Mouse (Mus musculus): ENCODE measurements around the gene Plcg1. TPM values are rescaled to one million over a fixed set of nuclear protein-coding genes. Genes with fewer than 3 reads are reported as not detected.

Gene Plcg1
- total RNA-seq, 2 experiments from 2014 or later = 90.6 to 99.5 TPM

GRCm38 (mm10) chr2:160768997-160769396 lies 37.9 kb downstream of the Plcg1 start:
- DNase-seq (ENCODE audit: low spot score in 2 of 2) = no peak

- DNase-seq (ENCODE audit: low spot score in 2 of 2) = no peak
Observed at GRCm38 (mm10) chr2:160770409-160770808, 39.3 kb downstream of the Plcg1 start.

- peak in 1 of 2 experiments; percentile 55 for DNase-seq (ENCODE audit: low spot score in 2 of 2)
Observed at GRCm38 (mm10) chr2:160770871-160771270, 39.8 kb downstream of the Plcg1 start.

- no peak for DNase-seq (ENCODE audit: low spot score in 2 of 2)
Observed at GRCm38 (mm10) chr2:160771325-160772276, 40.5 kb downstream of the Plcg1 start.

- no peak for DNase-seq (ENCODE audit: low spot score in 2 of 2)
Observed at GRCm38 (mm10) chr2:160778034-160778433, 46.9 kb downstream of the Plcg1 start.

GRCm38 (mm10) chr2:160780154-160780833 lies 49.2 kb downstream of the Plcg1 start:
- no peak for DNase-seq (ENCODE audit: low spot score in 2 of 2)

- DNase-seq (ENCODE audit: low spot score in 2 of 2) = no peak
Observed at GRCm38 (mm10) chr2:160780834-160781219, 49.7 kb downstream of the Plcg1 start.

GRCm38 (mm10) chr2:160786333-160786732 lies 55.2 kb downstream of the Plcg1 start:
- DNase-seq (ENCODE audit: low spot score in 2 of 2) = peak in 1 of 2 experiments; percentile 50

GRCm38 (mm10) chr2:160789046-160789445 lies 57.9 kb downstream of the Plcg1 start:
- no peak for DNase-seq (ENCODE audit: low spot score in 2 of 2)

- no peak for DNase-seq (ENCODE audit: low spot score in 2 of 2)
Observed at GRCm38 (mm10) chr2:160789741-160790140, 58.6 kb downstream of the Plcg1 start.

- no peak for DNase-seq (ENCODE audit: low spot score in 2 of 2)
Observed at GRCm38 (mm10) chr2:160793117-160793516, 62.0 kb downstream of the Plcg1 start.

GRCm38 (mm10) chr2:160796973-160797372 lies 65.9 kb downstream of the Plcg1 start:
- DNase-seq (ENCODE audit: low spot score in 2 of 2) = peak in 1 of 2 experiments; percentile 52

- DNase-seq (ENCODE audit: low spot score in 2 of 2) = no peak
Observed at GRCm38 (mm10) chr2:160798206-160798605, 67.1 kb downstream of the Plcg1 start.

GRCm38 (mm10) chr2:160800967-160801366 lies 69.9 kb downstream of the Plcg1 start:
- DNase-seq (ENCODE audit: low spot score in 2 of 2) = no peak

GRCm38 (mm10) chr2:160802326-160802725 lies 71.2 kb downstream of the Plcg1 start:
- DNase-seq (ENCODE audit: low spot score in 2 of 2) = no peak

- peak in 1 of 2 experiments; percentile 30 for DNase-seq (ENCODE audit: low spot score in 2 of 2)
Observed at GRCm38 (mm10) chr2:160804794-160805527, 73.9 kb downstream of the Plcg1 start.

- peak in 1 of 2 experiments; percentile 52 for DNase-seq (ENCODE audit: low spot score in 2 of 2)
Observed at GRCm38 (mm10) chr2:160806091-160806521, 75.0 kb downstream of the Plcg1 start.

- no peak for DNase-seq (ENCODE audit: low spot score in 2 of 2)
Observed at GRCm38 (mm10) chr2:160810376-160810775, 79.3 kb downstream of the Plcg1 start.

- no peak for DNase-seq (ENCODE audit: low spot score in 2 of 2)
Observed at GRCm38 (mm10) chr2:160810802-160811201, 79.7 kb downstream of the Plcg1 start.

Data from layer of hippocampus, adult 18-20 months (tissue).